Mouse (Mus musculus) heart, postnatal 0 days (tissue): Measurements from ENCODE around the gene Slc7a3. TPM values are rescaled to one million over a fixed set of nuclear protein-coding genes. Genes with fewer than 3 reads are reported as not detected.
A peak's percentile ranks its signal among the peaks of the same experiment; 100 is the strongest.

Source experiments
- ATAC-seq: fragments of 200-750 bp; cut with Nextera tagmentation; 2 replicates; pipeline ENCODE4 v1.8.0; 2017; ENCODE audit warnings: low read depth, moderate number of reproducible peaks, moderate library complexity; ENCODE audit not compliant: insufficient read depth
- DNase-seq: peaks from one replicate; pipeline ENCODE4 v3.0.0-alpha.2; 2016; ENCODE audit warnings: low spot score
- H3K27ac ChIP-seq: fragments of 300-500 bp; sonication (generic); 2 replicates; pipeline ENCODE4 v1.5.1; 2014; ENCODE audit warnings: low read depth, mild to moderate bottlenecking
- H3K27me3 ChIP-seq: fragments of 300-500 bp; sonication (generic); 2 replicates; pipeline ENCODE4 v1.6.1; 2014; ENCODE audit warnings: low read length, mixed read lengths; ENCODE audit not compliant: control insufficient read depth, insufficient read depth
- H3K36me3 ChIP-seq: fragments of 300-500 bp; sonication (generic); replicated peaks from 2 replicates; pipeline ENCODE4 v1.6.1; 2014; ENCODE audit warnings: low read length, mixed read lengths; ENCODE audit not compliant: control insufficient read depth, insufficient read depth
- H3K4me1 ChIP-seq: fragments of 300-500 bp; sonication (generic); 2 replicates; pipeline ENCODE4 v1.6.1; 2014; ENCODE audit warnings: antibody characterized with exemption; ENCODE audit not compliant: control insufficient read depth, insufficient read depth
- H3K4me2 ChIP-seq: fragments of 300-500 bp; sonication (generic); 2 replicates; pipeline ENCODE4 v1.6.1; 2014; ENCODE audit warnings: low read depth, mild to moderate bottlenecking, low read length, moderate library complexity
- H3K4me3 ChIP-seq: fragments of 300-500 bp; sonication (generic); 2 replicates; pipeline ENCODE4 v1.5.1; 2014; ENCODE audit warnings: low read depth, low read length
- H3K9ac ChIP-seq: fragments of 300-500 bp; sonication (generic); replicated peaks from 2 replicates; pipeline ENCODE4 v1.6.1; 2014; ENCODE audit warnings: low read depth, low read length, mixed read lengths
- H3K9me3 ChIP-seq: fragments of 300-500 bp; sonication (generic); replicated peaks from 2 replicates; pipeline ENCODE4 v1.6.1; 2016; ENCODE audit warnings: low read length; ENCODE audit not compliant: control insufficient read depth
- CTCF ChIP-seq: IDR thresholded peaks from 2 replicates; pipeline ENCODE4 v1.5.1; 2016; ENCODE audit warnings: antibody characterized with exemption, control low read depth, low read depth
- EP300 ChIP-seq: IDR thresholded peaks from 2 replicates; pipeline ENCODE4 v1.6.1; 2016; ENCODE audit warnings: antibody characterized with exemption, low read depth
- WGBS: fragments of 180-500 bp; shearing (Covaris S2); extraction: QIAGEN DNeasy Blood & Tissue Kit; methylation state at CpG from one replicate; pipeline ENCODE4 v1.1.7; 2014; 5-methylcytosine and 5-hydroxymethylcytosine counted together
- polyA plus RNA-seq: library from polyadenylated mRNA; unstranded; fragments of >200 nt; fragmentation: Nextera tagmentation; extraction: Ambion mirVana; gene quantifications from 2 replicates; pipeline ENCODE4 v1.2.1, GENCODE M21; 2015
- total RNA-seq: library from RNA; depleted of rRNA; stranded (reverse); fragments of >200 nt; gene quantifications from 2 replicates; pipeline ENCODE4 v1.2.3, GENCODE M21; 2014; ENCODE audit warnings: low replicate concordance; rRNA removed

Gene Slc7a3
- total RNA-seq (2.2 TPM in 1 of 2 replicates, not detected in the other), polyA plus RNA-seq (0.14 and 0.22 TPM in 2 replicates)

- Histone ChIP-seq H3K4me3 (peak within 1 kb of the TSS; percentile 18), H3K27me3 (no peaks in the 10 kb centered on the region), H3K9me3 (no peaks in the 10 kb centered on the region), H3K4me1 (no peaks in the 10 kb centered on the region), H3K27ac (no peak within 1 kb of the TSS), H3K36me3 (no peaks in the 10 kb centered on the region), H3K9ac (no peak within 1 kb of the TSS), H3K4me2 (peak within 1 kb of the TSS; percentile 54)
- DNase-seq = no peak
- no peak for TF ChIP-seq EP300
- no peak for TF ChIP-seq CTCF
- ATAC-seq = no peak
- 28% methylated on average over 11 of the region's 11 CpGs for WGBS
Observed at GRCm38 (mm10) chrX:101085920-101086319, at the start of gene Slc7a3. Gene Slc7a3 (minus strand): TSS chrX:101086020.

DNA sequence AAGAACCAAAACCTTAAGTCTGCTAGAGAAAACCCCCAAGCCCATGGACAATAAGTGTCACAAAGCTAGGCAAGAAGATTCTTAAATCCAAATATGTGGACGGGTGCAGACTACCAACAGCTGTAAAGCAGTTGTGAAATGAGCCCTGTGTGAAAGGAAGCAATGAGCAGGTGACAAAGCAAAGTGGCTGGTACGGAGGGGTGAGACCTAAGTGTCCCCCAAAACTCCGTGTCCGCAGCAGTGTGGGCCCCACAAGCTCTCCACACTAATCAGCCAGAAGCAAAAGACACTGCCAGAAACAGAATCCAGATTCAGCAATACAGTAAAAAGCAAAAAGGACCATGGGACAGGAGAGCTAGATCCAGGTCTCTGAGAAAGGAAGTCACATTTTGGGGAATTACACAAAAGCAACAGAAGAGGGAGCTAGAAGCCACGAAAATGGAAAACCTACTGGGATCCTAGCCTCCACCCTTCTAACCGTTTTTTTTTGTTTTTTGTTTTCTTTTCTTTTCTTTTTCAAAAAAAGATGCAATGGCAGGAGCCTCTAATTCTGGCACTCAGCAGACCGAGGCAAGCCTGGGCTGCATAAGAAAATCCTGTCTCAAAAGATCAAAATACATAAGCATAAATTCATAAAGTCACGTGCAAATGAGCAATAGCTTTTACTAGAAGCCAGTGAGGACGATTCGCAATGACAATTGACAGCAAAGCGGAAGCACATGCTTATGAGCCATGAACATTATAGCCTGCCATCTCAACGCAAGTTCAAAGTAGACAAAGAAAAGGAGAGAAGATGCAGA lies 46.4 kb upstream of the Slc7a3 start:
- H3K4me3 ChIP-seq = peak overlapping the region; percentile 30
- no peaks in the 10 kb centered on the region for H3K27me3 ChIP-seq
- no peak overlapping the region for H3K9ac ChIP-seq
- 33% methylated on average over 12 of the region's 12 CpGs for WGBS
- no peaks in the 10 kb centered on the region for H3K9me3 ChIP-seq
- peak overlapping the region; percentile 50 for H3K4me2 ChIP-seq
- DNase-seq (peak; percentile 30), ATAC-seq (no peak; the same call in 1 of the 2 replicates)
- no peak for TF ChIP-seq EP300
- TF ChIP-seq CTCF = peak; percentile 48
- H3K4me1 ChIP-seq = no peaks in the 10 kb centered on the region
- no peak overlapping the region for H3K27ac ChIP-seq
- H3K36me3 ChIP-seq = no peaks in the 10 kb centered on the region

- DNase-seq = peak; percentile 10
- 31% methylated on average over 7 of the region's 7 CpGs for WGBS
- Histone ChIP-seq H3K9ac (no peak overlapping the region), H3K4me3 (no peak overlapping the region), H3K4me1 (no peaks in the 10 kb centered on the region), H3K27ac (no peak overlapping the region), H3K4me2 (no peak overlapping the region), H3K36me3 (no peaks in the 10 kb centered on the region), H3K27me3 (no peaks in the 10 kb centered on the region), H3K9me3 (no peaks in the 10 kb centered on the region)
- TF ChIP-seq EP300 (no peak), CTCF (peak; percentile 55)
- no peak for ATAC-seq
Observed at GRCm38 (mm10) chrX:101131001-101131400, 45.2 kb upstream of the Slc7a3 start.

- DNase-seq (no peak), ATAC-seq (no peak)
- no peak overlapping the region for H3K4me3 ChIP-seq
- H3K9ac ChIP-seq = no peak overlapping the region
- TF ChIP-seq EP300 (no peak), CTCF (no peak)
- WGBS = 61% methylated on average over 2 of the region's 2 CpGs
- H3K36me3 ChIP-seq = no peaks in the 10 kb centered on the region
- H3K27me3 ChIP-seq = no peaks in the 10 kb centered on the region
- no peaks in the 10 kb centered on the region for H3K9me3 ChIP-seq
- no peak overlapping the region for H3K4me2 ChIP-seq
- H3K4me1 ChIP-seq = no peaks in the 10 kb centered on the region
- H3K27ac ChIP-seq = no peak overlapping the region
Observed at GRCm38 (mm10) chrX:101128559-101128958, 42.7 kb upstream of the Slc7a3 start.

GRCm38 (mm10) chrX:101126977-101127376 lies 41.2 kb upstream of the Slc7a3 start:
- Histone ChIP-seq H3K36me3 (no peaks in the 10 kb centered on the region), H3K27ac (peak overlapping the region; percentile 63; the same call in 1 of the 2 replicates), H3K9me3 (no peaks in the 10 kb centered on the region), H3K27me3 (no peaks in the 10 kb centered on the region), H3K4me1 (no peaks in the 10 kb centered on the region), H3K4me3 (no peak overlapping the region), H3K9ac (no peak overlapping the region), H3K4me2 (no peak overlapping the region)
- ATAC-seq (peak; percentile 60; the same call in 1 of the 2 replicates), DNase-seq (peak; percentile 56)
- 33% methylated on average over 2 of the region's 2 CpGs for WGBS
- TF ChIP-seq CTCF = no peak
- no peak for TF ChIP-seq EP300
